Mouse (Mus musculus): ENCODE results near the gene Cldn15.

GRCm38 (mm10) chr5:136960053-136960452 lies 6.4 kb upstream of the Cldn15 start:
- no peak for TF ChIP-seq POLR2A (IDR thresholded peaks at IDR 0.05; ENCODE audit: insufficient read depth, low read depth, low read length)
- no peak for TF ChIP-seq EP300 (IDR thresholded peaks at IDR 0.05; ENCODE audit: insufficient read depth, low read depth, low read length)

All from heart, adult 2 months (tissue).